Mouse (Mus musculus) kidney, embryonic 14.5 days (tissue): ENCODE measurements around the gene Vav1. TPM values are rescaled to one million over a fixed set of nuclear protein-coding genes. Genes with fewer than 3 reads are reported as not detected.

Experiments used
- ATAC-seq: fragments of 200-750 bp; cut with Nextera tagmentation; 2 replicates; pipeline ENCODE4 v1.8.0; 2017; ENCODE audit warnings: moderate number of reproducible peaks, mild to moderate bottlenecking, moderate TSS enrichment, moderate library complexity; ENCODE audit not compliant: low FRiP score, low TSS enrichment
- H3K27ac ChIP-seq: fragments of 300-500 bp; sonication (generic); 2 replicates; pipeline ENCODE4 v1.5.1; 2014; ENCODE audit warnings: low read depth, mild to moderate bottlenecking, low read length, moderate library complexity, mixed read lengths
- H3K27me3 ChIP-seq: fragments of 300-500 bp; sonication (generic); 2 replicates; pipeline ENCODE4 v1.6.1; 2014; ENCODE audit warnings: mild to moderate bottlenecking, low read length; ENCODE audit not compliant: control insufficient read depth, insufficient read depth
- H3K36me3 ChIP-seq: fragments of 300-500 bp; sonication (generic); 2 replicates; pipeline ENCODE4 v1.6.1; 2014; ENCODE audit warnings: low read length, mixed read lengths; ENCODE audit not compliant: control insufficient read depth, insufficient read depth
- H3K4me1 ChIP-seq: fragments of 300-500 bp; sonication (generic); 2 replicates; pipeline ENCODE4 v1.6.1; 2014; ENCODE audit warnings: low read length, mixed read lengths; ENCODE audit not compliant: control insufficient read depth, insufficient read depth
- H3K4me2 ChIP-seq: fragments of 300-500 bp; sonication (generic); replicated peaks from 2 replicates; pipeline ENCODE4 v1.6.1; 2014; ENCODE audit warnings: low read depth, mild to moderate bottlenecking, low read length
- H3K4me3 ChIP-seq: fragments of 300-500 bp; sonication (generic); 2 replicates; pipeline ENCODE4 v1.5.1; 2014; ENCODE audit warnings: mild to moderate bottlenecking, low read length
- H3K9ac ChIP-seq: fragments of 300-500 bp; sonication (generic); 2 replicates; pipeline ENCODE4 v1.6.1; 2014; ENCODE audit warnings: low read depth, mild to moderate bottlenecking, low read length, moderate library complexity
- H3K9me3 ChIP-seq: fragments of 300-500 bp; sonication (generic); 2 replicates; pipeline ENCODE4 v1.6.1; 2016; ENCODE audit warnings: low read length; ENCODE audit not compliant: control insufficient read depth
- WGBS: fragments of 180-500 bp; shearing (Covaris S2); extraction: QIAGEN DNeasy Blood & Tissue Kit; methylation state at CpG from one replicate; pipeline ENCODE4 v1.1.7; 2014; 5-methylcytosine and 5-hydroxymethylcytosine counted together
- polyA plus RNA-seq: library from polyadenylated mRNA; unstranded; fragments of >200 nt; fragmentation: Nextera tagmentation; extraction: Ambion mirVana; gene quantifications from 2 replicates; pipeline ENCODE4 v1.2.1, GENCODE M21; 2014

The Vav1 gene
- polyA plus RNA-seq, 1 experiment from 2014 or later, result 1.7 TPM

DNA sequence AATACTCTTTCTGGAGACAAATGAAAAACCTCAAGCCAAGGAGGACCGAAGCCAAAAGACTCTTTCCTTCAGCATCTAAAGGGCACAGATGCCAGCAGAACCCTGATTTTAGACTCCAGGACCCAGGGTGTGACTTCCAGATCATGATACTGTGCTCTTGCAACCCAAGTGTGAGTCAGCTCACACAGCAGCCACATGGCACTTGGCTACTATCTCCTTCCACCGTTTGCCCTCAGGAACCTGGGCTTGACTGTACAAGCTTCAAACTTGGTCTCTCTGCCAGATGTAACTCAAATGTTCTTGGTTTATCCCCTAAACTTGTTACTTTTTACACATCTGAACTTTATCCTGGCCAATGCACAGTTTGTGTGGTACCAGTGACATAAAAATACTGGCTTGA, 68.9 kb downstream of the Vav1 start:
- WGBS, result 85% methylated on average over 2 of the region's 2 CpGs
- Histone ChIP-seq H3K4me3 (no peak overlapping the region), H3K27me3 (no peaks in the 10 kb centered on the region), H3K9ac (no peak overlapping the region), H3K4me1 (no peaks in the 10 kb centered on the region), H3K9me3 (no peaks in the 10 kb centered on the region), H3K27ac (no peak overlapping the region), H3K4me2 (no peak overlapping the region), H3K36me3 (no peaks in the 10 kb centered on the region)
- no peak for ATAC-seq

- no peak for ATAC-seq
- Histone ChIP-seq H3K27ac (no peak overlapping the region), H3K4me1 (no peaks in the 10 kb centered on the region), H3K9ac (no peak overlapping the region), H3K9me3 (no peaks in the 10 kb centered on the region), H3K4me3 (no peak overlapping the region), H3K4me2 (no peak overlapping the region), H3K36me3 (no peaks in the 10 kb centered on the region), H3K27me3 (no peaks in the 10 kb centered on the region)
- WGBS, result 82% methylated on average over 5 of the region's 5 CpGs
These were observed 70.2 kb downstream of the Vav1 start for GRCm38 (mm10) chr17:57349067-57349466.

DNA sequence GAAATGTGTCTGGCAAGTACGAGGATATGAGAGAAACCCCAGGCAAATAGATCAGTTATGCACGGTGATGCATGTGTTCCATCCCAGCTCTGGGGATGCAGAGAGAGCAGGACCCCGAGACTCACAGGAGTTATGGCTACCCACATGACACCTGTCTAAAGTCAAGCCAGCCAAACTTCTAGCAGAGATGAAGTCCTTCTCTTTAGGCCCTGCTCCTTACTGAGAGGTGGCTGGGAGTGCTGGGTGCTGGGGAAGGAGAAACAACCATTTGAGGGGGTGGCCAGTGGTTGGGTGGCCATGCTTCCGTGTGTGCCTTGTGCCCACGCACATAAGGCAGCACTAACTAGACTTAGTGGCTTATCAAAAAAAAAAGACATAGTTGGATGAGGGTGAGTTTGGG, 71.3 kb downstream of the Vav1 start:
- WGBS, result 94% methylated on average over 5 of the region's 5 CpGs
- no peak for ATAC-seq
- no peaks in the 10 kb centered on the region for H3K36me3 ChIP-seq

GRCm38 (mm10) chr17:57351107-57351506, 72.2 kb downstream of the Vav1 start:
- Histone ChIP-seq H3K36me3 (no peaks in the 10 kb centered on the region), H3K27ac (no peak overlapping the region), H3K4me3 (no peak overlapping the region), H3K9ac (no peak overlapping the region), H3K27me3 (no peaks in the 10 kb centered on the region), H3K9me3 (no peaks in the 10 kb centered on the region), H3K4me1 (no peaks in the 10 kb centered on the region), H3K4me2 (no peak overlapping the region)
- no peak for ATAC-seq
- 87% methylated on average over 9 of the region's 9 CpGs for WGBS

More for the DNA sequence above, 71.3 kb downstream of the Vav1 start:
- no peak overlapping the region for H3K27ac ChIP-seq
- no peak overlapping the region for H3K4me3 ChIP-seq
- no peaks in the 10 kb centered on the region for H3K27me3 ChIP-seq
- H3K4me1 ChIP-seq, result no peaks in the 10 kb centered on the region
- H3K9ac ChIP-seq, result no peak overlapping the region
- no peak overlapping the region for H3K4me2 ChIP-seq
- H3K9me3 ChIP-seq, result no peaks in the 10 kb centered on the region

GRCm38 (mm10) chr17:57358441-57358840, 79.5 kb downstream of the Vav1 start, which contains the start of gene Adgre1:
Gene Adgre1 (plus strand): TSS chr17:57358691.
- 25% methylated on average over 1 of the region's 1 CpGs for WGBS
- Histone ChIP-seq H3K9ac (no peak within 1 kb of the TSS), H3K4me2 (no peak within 1 kb of the TSS), H3K36me3 (no peaks in the 10 kb centered on the region), H3K27ac (no peak within 1 kb of the TSS), H3K27me3 (no peaks in the 10 kb centered on the region), H3K4me1 (no peaks in the 10 kb centered on the region), H3K4me3 (no peak within 1 kb of the TSS), H3K9me3 (no peaks in the 10 kb centered on the region)
- ATAC-seq, result no peak

- H3K27me3 ChIP-seq, result no peaks in the 10 kb centered on the region
- no peak for ATAC-seq
- WGBS, result 86% methylated on average over 11 of the region's 11 CpGs
- H3K9ac ChIP-seq, result no peak overlapping the region
- H3K4me3 ChIP-seq, result no peak overlapping the region
- H3K9me3 ChIP-seq, result no peaks in the 10 kb centered on the region
- no peak overlapping the region for H3K4me2 ChIP-seq
- H3K36me3 ChIP-seq, result no peaks in the 10 kb centered on the region
- H3K4me1 ChIP-seq, result no peaks in the 10 kb centered on the region
- H3K27ac ChIP-seq, result no peak overlapping the region
These were observed 80.8 kb downstream of the Vav1 start for GRCm38 (mm10) chr17:57359485-57360241.

Other genes starting within 250 kb of the Vav1 start
- gene Khsrp, start 247.6 kb upstream of the Vav1 start, polyA plus RNA-seq, result 46.2 and 65.9 TPM in 2 replicates
- 0.16 TPM in 1 of 2 replicates, not detected in the other for gene Slc25a41, start 237.4 kb upstream of the Vav1 start, polyA plus RNA-seq
- 46.4 and 48.7 TPM in 2 replicates for gene Crb3, start 220.0 kb upstream of the Vav1 start, polyA plus RNA-seq
- gene Slc25a23, start 219.2 kb upstream of the Vav1 start, polyA plus RNA-seq, result 12.9 and 13.2 TPM in 2 replicates
- gene Dennd1c, start 200.6 kb upstream of the Vav1 start, polyA plus RNA-seq, result 3.4 and 4.4 TPM in 2 replicates
- gene Tubb4a, start 191.3 kb upstream of the Vav1 start, polyA plus RNA-seq, result 23.3 and 23.8 TPM in 2 replicates
- gene Tnfsf9, start 173.8 kb upstream of the Vav1 start, polyA plus RNA-seq, result 9.8 and 10.1 TPM in 2 replicates
- not detected in 2 replicates for gene Cd70, start 129.3 kb upstream of the Vav1 start, polyA plus RNA-seq
- not detected in 2 replicates for gene Tnfsf14, start 84.9 kb upstream of the Vav1 start, polyA plus RNA-seq
- 0.19 and 1.2 TPM in 2 replicates for gene C3, start 51.0 kb upstream of the Vav1 start, polyA plus RNA-seq
- gene Gpr108, start 30.7 kb upstream of the Vav1 start, polyA plus RNA-seq, result 32.8 and 36.8 TPM in 2 replicates
- 29.7 and 37.1 TPM in 2 replicates for gene Trip10, start 29.6 kb upstream of the Vav1 start, polyA plus RNA-seq
- gene Adgre1, start 79.6 kb downstream of the Vav1 start, polyA plus RNA-seq, result 1.7 and 4.8 TPM in 2 replicates